Mouse (Mus musculus) MN1 (cell line): ENCODE data around the gene Retreg1.

ENCODE experiments used
- DNase-seq: peaks from one replicate; pipeline ENCODE4 v3.0.0-alpha.2; 2016; ENCODE audit warnings: low spot score

Retreg1 gene

DNA sequence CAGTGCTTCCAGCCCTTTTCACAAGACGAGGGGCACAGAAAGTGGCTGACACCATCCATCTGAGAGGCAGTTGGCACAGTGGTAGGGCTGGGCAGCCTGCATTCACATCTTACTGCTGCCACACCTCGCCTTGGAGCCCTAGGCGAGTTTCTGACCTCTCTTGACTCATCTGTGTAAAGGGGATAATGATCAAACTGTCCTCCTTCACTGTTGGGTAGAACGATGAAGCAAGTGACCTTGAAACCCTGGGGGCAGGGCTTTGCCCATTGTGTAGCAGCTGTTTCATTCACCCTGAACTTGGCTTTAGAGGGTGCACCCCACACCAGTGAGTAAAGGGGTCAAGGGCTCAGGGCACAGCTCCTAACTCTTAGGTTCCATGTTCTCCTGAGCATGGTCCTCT lies 39.0 kb downstream of the Retreg1 start:
- no peak for DNase-seq

DNA sequence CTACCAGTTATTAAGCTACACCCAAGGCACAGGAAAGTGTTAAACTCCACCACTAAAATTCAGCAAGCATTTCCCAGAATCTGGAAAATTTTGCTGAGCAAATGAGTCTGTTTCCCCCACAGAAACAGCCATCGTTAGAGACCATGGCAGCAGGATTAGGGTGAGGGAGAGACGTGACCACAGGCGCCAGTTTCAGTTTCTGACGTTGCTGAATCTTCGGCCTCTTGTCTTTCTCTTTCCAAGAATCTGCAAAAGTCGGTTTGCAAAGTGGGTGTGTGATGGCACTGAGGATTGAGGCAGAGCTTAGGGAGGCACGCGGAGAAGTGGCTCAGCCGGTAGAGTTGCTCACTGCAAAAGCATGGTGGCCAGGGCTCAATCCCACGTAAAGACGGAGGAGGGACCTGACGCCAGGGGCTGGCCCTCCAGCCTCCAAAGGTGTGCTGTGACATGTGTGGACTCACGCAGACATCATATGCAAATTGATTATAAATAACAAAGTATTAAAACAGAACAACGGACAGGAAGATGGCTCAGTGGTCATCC lies 41.5 kb downstream of the Retreg1 start:
- no peak for DNase-seq

DNA sequence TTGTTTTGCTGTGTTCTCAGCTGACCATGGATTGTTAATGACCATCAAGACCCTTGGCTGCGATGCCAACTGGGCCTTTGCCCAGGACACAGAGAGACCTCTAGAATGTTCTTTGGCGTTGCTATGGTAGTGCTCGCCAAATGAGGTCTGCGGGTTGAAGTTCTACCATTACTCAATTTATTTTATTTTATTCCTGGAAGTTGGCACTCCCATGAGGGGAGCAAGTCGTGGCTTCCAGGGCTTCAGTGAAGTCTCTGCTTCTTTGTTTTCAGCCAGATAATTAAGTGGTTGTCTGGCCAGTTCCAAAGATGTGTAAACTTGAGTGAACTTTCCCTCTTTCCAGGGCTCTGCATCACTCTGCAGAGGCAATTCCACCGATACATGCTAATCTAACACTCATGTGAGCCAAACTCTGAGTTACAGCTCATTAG lies 43.6 kb downstream of the Retreg1 start:
- no peak for DNase-seq

DNA sequence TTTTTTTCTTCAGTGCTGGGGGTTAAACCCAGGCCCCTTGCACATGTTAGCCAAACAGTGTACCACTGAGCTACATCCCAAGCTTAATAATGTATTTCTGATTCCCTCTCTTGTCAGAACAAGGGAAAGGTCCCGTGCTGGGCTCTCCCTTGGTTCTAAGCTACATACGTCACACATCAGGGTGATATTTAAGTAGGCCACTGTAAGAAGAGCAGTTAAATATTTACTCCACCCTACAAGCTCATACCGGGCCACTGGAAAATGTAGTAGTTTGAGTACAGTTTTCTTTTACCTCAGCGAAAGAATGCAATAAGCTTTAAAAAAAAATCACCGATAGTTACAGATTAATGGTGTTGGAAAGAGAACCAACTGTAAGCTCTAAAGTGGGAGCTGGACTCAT lies 46.9 kb downstream of the Retreg1 start:
- no peak for DNase-seq

DNA sequence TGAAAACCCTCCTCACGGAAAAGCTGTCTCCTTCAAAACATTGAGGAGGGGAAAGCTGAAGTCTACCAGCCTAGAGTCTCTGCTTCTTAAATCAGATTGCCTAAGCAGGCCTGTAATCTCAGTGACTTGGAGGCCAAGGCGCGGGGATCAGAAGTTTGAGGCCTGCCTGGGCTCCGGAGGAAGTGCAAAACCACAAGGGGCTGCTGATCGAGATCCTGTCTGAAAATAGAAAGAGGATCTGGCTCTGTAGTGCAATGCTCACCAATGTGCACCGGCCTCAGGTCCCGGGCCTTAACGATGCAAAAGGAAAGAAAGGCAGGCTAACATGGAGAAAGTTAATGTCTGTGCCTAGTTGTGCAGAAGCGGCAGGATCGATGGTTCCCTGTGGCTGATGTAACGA lies 48.6 kb downstream of the Retreg1 start:
- DNase-seq, result no peak

DNA sequence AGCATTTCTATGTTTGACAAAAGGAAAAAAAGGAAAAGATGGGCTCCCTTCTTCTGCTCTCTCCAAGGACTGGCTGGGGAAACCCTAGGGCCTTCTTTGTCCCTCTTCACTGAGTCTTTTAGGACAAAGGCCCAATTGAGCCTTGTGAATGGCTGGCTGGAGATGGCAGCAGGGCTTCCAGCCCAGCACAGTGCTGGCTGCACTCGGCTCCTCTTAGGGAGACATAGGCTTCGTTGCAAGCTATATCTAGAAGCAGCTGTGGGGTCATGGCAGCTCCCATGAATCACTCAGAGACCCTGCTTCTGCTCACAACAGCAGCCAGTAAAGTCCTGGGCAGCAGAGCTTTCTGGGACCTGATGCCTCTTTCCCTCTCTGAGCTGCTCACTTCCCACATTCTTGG lies 50.3 kb downstream of the Retreg1 start:
- no peak for DNase-seq

DNA sequence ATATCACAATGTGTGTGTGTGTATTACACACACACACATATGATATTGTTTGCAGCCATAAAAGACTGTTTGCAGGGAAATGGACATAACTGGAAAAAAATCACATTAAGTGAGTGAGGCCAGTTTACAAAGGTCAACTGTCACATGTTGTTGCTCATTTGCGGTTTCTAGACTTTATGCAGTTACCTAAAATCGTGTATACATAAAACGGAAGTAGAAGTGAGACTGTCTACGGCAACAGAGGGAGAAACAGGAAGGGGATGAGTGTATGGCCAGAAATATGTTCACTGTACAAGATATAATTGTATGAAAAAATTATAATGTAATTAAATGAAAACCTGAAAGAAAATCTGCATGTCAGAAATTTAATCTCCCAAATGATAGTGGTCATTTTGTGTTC lies 53.8 kb downstream of the Retreg1 start:
- DNase-seq, result no peak

DNA sequence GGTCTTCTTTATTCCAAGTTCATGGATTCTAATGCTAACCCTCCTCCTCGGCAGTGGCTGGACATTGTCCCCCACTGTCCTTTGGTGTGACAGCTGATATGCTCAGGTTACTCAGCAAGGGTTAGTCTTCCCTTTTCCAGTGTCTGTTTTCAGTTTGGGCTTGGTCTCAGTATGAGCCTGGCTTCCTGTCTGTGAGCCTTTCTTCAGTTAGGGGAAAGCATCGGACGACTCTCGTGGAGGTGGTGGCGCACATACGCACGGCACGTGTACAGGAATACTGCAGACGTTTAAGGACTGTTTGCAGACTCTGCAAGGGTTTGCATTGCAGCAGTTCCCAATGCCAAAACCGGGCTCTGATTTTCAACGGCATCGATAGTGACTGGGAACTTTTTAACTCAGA lies 54.6 kb downstream of the Retreg1 start:
- DNase-seq, result no peak

DNA sequence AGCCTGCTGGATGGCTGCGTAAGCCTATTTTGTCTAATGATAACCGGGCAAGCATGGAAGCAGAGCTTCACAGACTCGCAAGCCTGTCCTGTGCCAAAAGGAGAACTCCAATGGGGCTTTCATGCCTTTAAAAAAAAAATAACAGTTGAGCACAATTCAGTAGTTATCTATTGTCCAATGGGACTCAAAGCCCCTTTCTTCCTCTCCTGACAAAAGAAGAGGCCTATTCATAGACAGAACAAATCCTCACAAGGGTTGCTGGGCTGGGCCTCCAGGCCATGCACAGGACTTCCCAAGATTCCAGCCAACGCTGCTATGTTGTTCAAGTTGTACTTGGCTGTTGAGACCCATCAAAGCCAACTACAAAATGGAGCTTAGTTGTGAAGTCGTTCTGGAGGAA lies 56.0 kb downstream of the Retreg1 start:
- DNase-seq, result no peak

DNA sequence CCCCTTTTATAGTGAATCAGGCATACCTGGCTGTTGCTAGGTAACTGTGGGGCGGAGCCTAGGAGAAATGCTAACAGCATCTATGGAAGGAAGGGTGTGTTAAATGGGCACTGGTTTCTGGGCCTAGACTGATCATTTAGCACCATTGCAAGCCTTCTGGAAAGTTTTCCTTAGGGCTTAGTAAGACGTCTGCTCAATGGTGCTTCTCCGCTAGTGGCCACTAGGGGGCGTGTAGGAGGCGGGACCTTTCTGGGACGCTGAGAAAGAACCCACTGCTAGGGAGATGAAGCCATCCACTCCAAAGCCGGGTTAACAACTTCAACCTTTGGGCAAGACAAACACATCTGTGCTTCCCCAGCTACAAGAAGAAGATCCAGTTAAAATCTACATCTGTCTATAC lies 57.6 kb downstream of the Retreg1 start:
- peak; percentile 20 for DNase-seq

DNA sequence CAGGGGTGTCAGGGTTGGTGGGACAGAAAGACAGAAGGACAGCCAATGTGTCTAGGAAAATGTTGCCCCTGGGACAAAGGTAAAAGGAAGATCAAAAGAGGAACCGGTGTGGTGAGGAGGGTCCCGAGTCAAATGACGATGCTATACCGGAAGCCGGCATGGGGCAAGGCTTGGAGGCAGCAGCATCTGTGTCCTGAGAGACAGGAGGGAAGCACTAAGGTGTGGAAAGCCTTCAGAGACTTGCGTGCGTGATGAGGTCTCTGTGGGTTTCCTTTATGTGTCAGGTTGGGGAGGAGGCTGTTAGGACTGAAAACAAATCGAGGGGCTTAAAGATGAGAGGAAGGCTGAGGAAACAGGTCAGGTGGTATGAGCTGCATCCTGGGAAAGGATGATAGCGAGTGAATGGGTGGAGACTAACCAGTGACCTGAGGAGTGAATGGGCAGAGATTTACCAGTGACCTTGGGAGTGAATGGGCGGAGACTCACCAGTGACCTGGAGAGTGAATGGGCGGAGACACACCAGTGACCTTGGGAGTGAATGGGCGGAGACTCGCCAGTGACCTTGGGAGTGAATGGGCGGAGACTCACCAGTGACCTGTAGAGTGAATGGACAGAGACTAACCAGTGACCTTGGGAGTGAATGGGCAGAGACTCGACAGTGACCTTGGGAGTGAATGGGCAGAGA lies 60.1 kb downstream of the Retreg1 start:
- no peak for DNase-seq

DNA sequence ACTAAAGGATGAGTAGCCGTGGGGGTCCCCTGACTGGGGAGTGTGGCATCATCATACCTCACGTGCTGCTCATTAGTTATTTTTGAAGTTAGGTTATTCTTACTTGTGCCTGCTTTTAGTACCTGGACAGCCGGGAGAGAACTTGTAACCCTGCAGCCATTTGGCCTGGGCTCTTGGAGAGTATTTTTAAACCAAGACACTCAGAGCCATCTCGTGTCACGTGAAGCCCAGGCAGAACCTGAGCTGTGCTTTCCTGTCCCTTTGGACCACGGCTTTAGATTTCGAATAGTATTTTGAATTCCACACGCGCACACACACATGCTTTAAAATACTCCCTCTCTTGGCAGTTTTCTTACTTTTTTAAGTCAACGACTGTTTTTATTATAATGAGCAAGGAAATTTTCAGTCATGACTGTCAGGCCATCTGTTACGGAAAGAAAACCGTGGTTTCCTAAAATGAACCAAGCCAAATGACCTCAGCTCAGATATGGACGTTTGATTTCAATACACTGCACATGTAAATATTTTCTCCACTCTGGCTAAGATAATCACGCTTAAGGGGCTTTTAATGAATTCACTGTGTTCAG lies 61.5 kb downstream of the Retreg1 start:
- DNase-seq, result no peak

DNA sequence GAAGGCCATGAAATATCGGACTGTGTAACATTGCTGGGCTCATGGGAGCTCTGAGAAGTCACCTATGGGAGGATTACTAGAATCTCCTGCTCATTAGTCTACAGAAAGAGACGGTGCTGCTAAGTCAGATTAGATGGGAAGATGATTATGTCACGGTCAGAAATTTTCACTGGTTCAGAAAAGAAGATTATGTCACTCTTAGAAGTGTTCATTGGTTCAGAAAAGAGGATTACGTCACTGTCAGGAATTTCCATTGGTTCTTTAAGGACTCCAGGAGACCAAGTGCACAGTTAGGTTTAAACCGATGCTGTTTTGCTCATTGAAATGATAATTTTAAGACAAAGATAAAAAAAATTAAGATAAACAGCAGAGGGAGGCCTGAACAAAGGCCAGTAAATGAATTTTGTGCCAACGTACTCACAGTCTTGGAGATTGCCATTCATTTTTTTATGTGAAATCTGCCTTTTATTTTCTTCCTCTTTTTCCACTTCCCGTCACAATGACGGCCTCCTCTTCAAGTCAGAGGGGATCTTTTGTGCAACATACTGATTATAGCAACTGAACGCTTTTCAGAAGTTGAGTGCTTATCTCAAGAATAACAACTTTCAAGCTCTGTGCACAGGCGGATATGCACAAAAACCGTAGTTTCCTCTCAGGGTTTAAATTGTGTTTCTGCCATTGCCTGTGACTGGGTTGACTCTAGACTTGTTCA lies 67.0 kb downstream of the Retreg1 start:
- DNase-seq, result no peak

DNA sequence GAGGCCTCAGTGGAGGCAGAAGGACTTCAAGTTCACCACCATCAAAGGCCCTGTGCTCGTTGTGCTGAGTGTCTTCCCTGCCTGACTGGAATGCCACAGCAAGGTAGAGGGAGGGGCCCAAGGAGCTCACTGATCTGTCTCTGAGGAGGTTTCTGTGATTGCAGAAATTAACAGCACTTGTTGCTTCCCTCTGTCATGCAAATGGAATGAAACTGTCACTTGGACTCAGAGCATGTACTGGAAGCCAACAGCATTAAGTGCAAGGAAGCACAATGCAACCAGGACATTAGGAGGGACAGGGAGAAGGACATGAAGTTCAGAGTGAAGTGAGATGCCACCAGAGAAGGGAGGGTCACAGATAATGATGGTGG lies 67.5 kb downstream of the Retreg1 start:
- no peak for DNase-seq

DNA sequence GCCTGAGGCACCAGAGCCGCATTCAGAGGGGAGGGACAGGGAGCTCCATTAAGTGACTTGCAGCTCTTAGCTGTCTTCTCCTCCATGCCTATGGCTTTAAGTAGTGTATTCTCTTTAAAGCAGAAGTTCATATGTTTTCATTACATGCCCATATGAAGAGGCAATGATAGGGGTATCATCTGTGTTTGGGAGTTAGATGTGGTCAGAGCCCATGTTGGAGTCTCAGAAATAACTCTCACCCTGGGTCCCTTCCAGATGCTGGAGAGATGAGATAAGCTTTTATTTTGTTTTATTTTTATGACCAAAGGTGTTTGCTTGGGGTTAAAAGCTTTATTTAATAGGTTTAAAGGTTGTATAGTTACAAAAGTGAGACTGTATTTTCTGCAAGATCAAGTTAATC lies 67.9 kb downstream of the Retreg1 start:
- DNase-seq, result no peak

DNA sequence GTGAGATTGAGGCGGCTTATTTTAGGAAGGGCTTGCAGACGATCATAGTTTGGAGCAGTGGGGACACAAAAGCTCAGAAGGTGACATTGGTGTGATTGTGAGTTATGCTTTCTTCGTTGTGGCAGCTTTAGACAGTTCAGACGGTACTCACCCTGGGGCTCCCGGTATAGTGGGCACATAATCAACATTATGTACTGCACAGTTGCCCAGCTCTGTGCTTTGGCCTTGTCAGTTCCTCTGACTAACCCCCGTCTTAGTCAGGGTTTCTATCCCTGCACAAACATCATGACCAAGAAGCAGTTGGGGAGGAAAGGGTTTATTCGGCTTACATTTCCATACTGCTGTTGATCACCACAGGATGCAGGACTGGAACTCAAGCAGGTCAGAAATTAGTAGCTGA lies 69.9 kb downstream of the Retreg1 start:
- no peak for DNase-seq

DNA sequence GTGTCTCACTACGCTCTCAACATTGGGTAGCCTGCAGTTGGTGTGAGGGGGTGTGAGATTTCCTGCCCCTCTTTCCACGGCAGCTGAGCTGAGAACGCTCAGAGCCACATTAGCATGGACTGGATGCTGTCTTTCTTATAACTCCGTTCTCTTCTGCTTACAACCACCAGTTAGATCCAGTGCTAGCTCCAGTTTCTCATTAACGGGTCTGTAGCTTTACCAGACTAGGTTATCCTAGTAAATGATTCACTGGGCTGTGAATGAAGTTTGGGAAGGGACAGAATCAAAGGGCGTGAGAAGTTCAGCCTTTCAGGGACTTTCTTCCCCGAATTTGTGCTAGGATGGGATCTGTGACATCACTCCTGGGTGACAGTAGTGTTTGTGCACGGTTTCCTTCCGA lies 70.7 kb downstream of the Retreg1 start:
- no peak for DNase-seq

DNA sequence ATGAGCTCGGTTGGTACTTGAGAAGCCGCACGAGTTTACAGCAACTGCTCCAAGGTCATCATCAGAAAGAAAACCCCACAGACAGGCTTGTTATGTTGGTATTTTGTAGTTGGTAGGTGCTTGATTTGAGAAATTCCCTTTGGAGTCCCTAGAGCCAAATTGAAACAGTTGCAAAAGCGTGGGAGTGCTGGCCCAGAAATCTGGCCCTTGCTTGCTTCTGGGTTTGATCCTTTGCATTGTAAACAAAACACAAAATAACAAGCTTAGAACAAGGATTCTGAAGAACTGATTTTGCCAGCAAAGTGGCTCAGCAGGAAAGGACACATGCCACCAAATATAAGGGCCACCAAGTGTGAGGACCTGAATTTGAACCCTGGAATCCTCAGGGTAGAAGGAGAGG lies 71.2 kb downstream of the Retreg1 start:
- no peak for DNase-seq

DNA sequence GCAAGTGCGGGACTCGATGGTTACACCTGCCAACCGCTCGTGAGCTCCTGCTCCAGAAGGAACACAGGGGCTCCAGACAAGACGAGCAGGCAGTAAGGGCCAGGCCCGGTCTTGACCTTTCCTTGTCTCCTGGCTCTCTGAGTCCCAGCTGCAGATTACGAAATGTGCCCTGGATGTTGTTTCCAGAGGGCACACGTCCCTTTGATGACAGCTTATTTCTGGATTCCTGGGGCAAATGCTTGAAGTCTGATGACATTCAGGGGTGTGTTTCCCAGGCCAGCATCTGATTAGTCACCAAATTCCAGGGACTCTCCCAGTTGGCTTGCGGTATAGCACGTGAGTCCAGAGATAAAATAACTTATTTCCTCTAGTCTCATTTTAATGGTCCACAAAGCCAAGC lies 72.0 kb downstream of the Retreg1 start:
- no peak for DNase-seq

DNA sequence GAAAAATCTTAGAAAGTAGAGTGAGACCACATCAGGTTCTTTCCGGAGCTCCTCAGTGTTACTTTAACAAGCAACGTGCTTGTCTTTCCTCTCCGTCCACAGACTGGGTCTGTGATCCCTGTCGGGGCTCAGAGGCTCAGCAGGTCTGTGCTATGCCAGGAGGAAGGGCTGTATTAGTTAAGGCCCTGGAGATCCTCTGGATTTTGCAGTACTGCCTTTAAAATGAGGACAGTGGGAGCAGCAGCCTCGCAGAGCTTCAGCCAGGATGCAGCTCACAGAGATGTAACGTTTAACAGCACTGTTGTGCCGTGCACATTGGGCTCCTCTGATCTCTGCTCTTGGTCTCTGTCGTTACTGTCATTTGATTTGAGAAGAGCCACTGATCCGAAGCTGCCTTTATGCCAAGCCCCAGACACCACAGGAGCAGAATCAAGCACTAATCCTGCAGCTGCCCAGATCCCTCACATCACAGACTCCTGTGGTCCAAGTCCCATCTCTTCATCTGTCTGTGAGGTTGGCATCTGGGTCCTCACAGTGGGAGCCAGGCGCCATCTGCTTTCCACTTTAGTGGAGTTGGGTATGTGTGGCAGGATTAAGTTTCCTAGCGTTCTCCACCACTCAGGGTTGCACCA lies 72.7 kb downstream of the Retreg1 start:
- no peak for DNase-seq

DNA sequence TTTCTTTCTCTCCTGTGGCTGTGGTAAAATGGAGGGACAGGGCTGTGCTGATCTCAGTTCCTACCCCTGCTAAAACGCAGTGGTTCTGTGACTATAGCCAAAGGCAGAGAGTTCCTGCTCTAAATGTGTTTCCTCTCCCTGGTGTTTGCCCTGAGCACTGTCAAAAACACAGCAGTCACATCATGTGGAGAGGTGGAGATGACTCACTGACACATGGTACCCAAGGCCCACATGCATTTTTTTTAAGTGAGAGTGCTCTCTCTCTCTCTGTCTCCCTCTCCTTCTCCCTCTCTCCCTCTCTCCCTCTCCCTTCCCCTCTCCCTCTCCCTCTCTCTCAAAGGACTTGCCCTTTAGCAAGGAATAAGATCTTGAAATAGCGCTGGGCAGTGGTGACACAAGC lies 73.3 kb downstream of the Retreg1 start:
- DNase-seq, result no peak

DNA sequence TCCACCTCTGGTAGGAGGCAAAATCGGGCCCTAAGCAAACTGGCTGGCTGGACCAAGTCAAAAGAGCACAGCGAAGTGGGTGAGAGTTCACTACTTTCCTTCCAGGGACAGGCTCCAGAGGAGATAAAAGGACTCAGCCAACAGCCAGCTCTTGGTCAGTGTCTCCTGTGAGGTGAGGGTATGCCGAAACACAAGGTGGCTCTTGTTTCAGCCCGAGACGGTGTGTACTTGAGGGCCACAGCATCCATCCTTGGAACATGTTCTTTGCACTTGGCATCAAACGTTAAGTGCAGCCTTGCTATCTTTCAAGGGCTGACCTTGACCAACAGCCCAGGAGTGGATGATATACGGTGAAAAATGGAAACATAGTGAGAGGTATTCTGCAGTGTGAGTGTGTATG lies 75.7 kb downstream of the Retreg1 start:
- no peak for DNase-seq

DNA sequence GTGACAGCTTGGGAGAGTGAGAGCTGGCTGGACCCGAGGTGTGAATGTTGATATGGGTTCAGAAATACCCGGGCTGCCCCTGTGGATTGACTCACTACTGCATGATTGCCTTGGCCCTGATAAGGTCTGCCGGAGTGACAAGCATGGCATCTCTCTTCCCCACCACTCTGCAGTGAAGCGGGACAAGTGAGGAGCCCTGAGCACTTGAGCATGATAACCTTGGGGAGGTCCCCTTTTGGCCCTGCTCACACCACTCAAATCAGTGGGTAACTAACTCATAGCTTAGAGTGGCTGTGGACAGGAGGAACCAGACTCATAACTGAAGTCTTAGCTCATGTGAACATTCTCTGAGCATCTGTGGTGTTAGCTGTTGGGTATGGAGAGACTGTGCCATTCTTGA lies 77.0 kb downstream of the Retreg1 start:
- no peak for DNase-seq
